Mouse (Mus musculus): Measurements from ENCODE around the gene Ncor2.

- TF ChIP-seq POLR2A (IDR thresholded peaks at IDR 0.05; ENCODE audit: borderline replicate concordance, low read depth, low read length) = no peak
- no peak for TF ChIP-seq CTCF (IDR thresholded peaks at IDR 0.05; ENCODE audit: low read depth, low read length)
Observed at GRCm38 (mm10) chr5:125168101-125168500, 10.9 kb downstream of the Ncor2 start.
